In the genomic region with DNA sequence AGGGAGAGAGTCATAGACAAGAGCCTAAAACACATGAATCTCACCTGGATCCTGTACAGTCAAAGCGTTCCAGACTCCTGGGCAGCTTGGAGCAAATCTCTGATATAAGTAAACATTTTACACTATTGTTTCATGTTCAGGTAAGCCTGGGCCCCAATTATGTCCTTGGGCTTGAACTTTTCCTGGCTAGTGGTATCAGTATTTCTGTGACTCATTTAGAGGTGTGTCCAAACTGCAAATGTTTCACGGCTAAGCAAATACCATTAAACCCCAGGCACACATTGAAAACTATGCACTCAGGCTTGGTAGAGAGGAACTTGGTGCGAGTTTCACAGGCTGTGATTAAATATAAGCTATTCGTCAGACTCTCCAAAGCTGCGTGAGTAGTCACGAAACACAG, we compare ENCODE assay signal across 29 mouse cellular contexts. TPM values are rescaled to one million over a fixed set of nuclear protein-coding genes. Genes with fewer than 3 reads are reported as not detected.
DNase-seq lines count a peak whose midpoint lies in the region; ATAC-seq and TF ChIP-seq lines count a peak whose summit lies in the region.
"Had no signal": no experiment of that assay in that cellular context is flagged by ENCODE, and none has a peak within 500 bp of the region (broad histone marks: within the 10 kb centered on the region; RNA-seq: fewer than 3 reads in every experiment).

No protein-coding gene starts in this region.

- H3K36me3 ChIP-seq in lung, embryonic 15.5 days: no peaks in the 10 kb centered on the region
- H3K36me3 ChIP-seq in intestine, embryonic 15.5 days: no peaks in the 10 kb centered on the region
- H3K36me3 ChIP-seq in stomach, postnatal 0 days (ENCODE audit: control insufficient read depth, insufficient read depth, low read length): no peaks in the 10 kb centered on the region
- H3K36me3 ChIP-seq: embryonic facial prominence, embryonic 15.5 days; G1E; hindbrain, embryonic 13.5 days; limb, embryonic 12.5 days; midbrain, embryonic 10.5 days; neural tube, embryonic 13.5 days had no signal

- ATAC-seq in lung, embryonic 15.5 days (ENCODE audit: borderline replicate concordance, extremely low read depth, low FRiP score, low TSS enrichment): no peak
- ATAC-seq in intestine, embryonic 15.5 days: peak; percentile 77
- peak; percentile 91 for ATAC-seq in stomach, postnatal 0 days (ENCODE audit: low FRiP score, low TSS enrichment)
- ATAC-seq: forebrain, postnatal 0 days; liver, postnatal 0 days; midbrain, embryonic 16.5 days had no signal

- peaks cover 3% of the 10 kb centered on the region; the same call in 1 of the 2 replicates for H3K4me1 ChIP-seq in lung, embryonic 15.5 days
- no peaks in the 10 kb centered on the region; the same call in 1 of the 2 replicates for H3K4me1 ChIP-seq in lung, adult 2 months (ENCODE audit: control insufficient read depth, insufficient read depth, low read length)
- H3K4me1 ChIP-seq in intestine, embryonic 15.5 days (replicated peaks): no peaks in the 10 kb centered on the region
- no peaks in the 10 kb centered on the region for H3K4me1 ChIP-seq in stomach, postnatal 0 days (replicated peaks; ENCODE audit: control insufficient read depth, insufficient read depth)
- H3K4me1 ChIP-seq in cerebellum, adult 2 months (ENCODE audit: control insufficient read depth, insufficient read depth, low read length): no peaks in the 10 kb centered on the region
- H3K4me1 ChIP-seq: embryonic facial prominence, embryonic 15.5 days had no signal

- 0 out of 2 replicates have a peak, but pooled peaks cover 4% of the 10 kb centered on the region for H3K27me3 ChIP-seq in lung, embryonic 15.5 days
- H3K27me3 ChIP-seq in intestine, embryonic 15.5 days (replicated peaks): no peaks in the 10 kb centered on the region
- no peaks in the 10 kb centered on the region for H3K27me3 ChIP-seq in stomach, postnatal 0 days (ENCODE audit: control insufficient read depth, insufficient read depth, low read length)
- no peaks in the 10 kb centered on the region for H3K27me3 ChIP-seq in cerebellum, adult 2 months (ENCODE audit: control insufficient read depth, insufficient read depth, low read length)
- H3K27me3 ChIP-seq: embryonic facial prominence, embryonic 15.5 days had no signal

- DNase-seq in lung, adult 2 months: no peak
- peak; percentile 4 for DNase-seq in lung, postnatal 10 days
- peak; percentile 56 for DNase-seq in stomach, postnatal 0 days (ENCODE audit: low spot score)
- DNase-seq in gastrocnemius, adult 8-10 months (ENCODE audit: low spot score in 2 of 2): no peak
- no peak for DNase-seq in thymus, postnatal 10 days (ENCODE audit: low spot score in 2 of 2)
- no peak for DNase-seq in cerebellum, adult 2 months
- DNase-seq: adrenal gland, postnatal 25 days; cerebellum, adult 9-10 months; forebrain, postnatal 0 days; gastrocnemius, postnatal 36 days; heart, adult 2 months; kidney, postnatal 25 days; layer of hippocampus, postnatal 36 days; liver, postnatal 0 days; retina, postnatal 1 day; right cerebral cortex, postnatal 4 days; thymus, postnatal 14 days had no signal

- H3K27ac ChIP-seq in lung, embryonic 15.5 days: peak overlapping the region; percentile 73
- peak overlapping the region; percentile 6; the same call in 1 of the 2 replicates for H3K27ac ChIP-seq in intestine, embryonic 15.5 days
- peak overlapping the region; percentile 65 for H3K27ac ChIP-seq in stomach, postnatal 0 days (replicated peaks)
- H3K27ac ChIP-seq in cerebellum, adult 2 months (ENCODE audit: insufficient read depth, low read length): no peak overlapping the region
- H3K27ac ChIP-seq: embryonic facial prominence, embryonic 15.5 days; heart, adult 2 months; hindbrain, embryonic 13.5 days; limb, embryonic 12.5 days; midbrain, embryonic 10.5 days; neural tube, embryonic 13.5 days had no signal

- no peaks in the 10 kb centered on the region for H3K9me3 ChIP-seq in lung, embryonic 15.5 days
- H3K9me3 ChIP-seq in intestine, embryonic 15.5 days: no peaks in the 10 kb centered on the region
- no peaks in the 10 kb centered on the region for H3K9me3 ChIP-seq in stomach, postnatal 0 days (ENCODE audit: control insufficient read depth, low read length)
- H3K9me3 ChIP-seq: embryonic facial prominence, embryonic 15.5 days; G1E; hindbrain, embryonic 13.5 days; limb, embryonic 12.5 days; midbrain, embryonic 10.5 days; neural tube, embryonic 13.5 days had no signal

- no peak overlapping the region for H3K4me3 ChIP-seq in lung, embryonic 15.5 days
- H3K4me3 ChIP-seq in lung, adult 2 months (replicated peaks; ENCODE audit: extremely low read depth, low read depth, low read length): no peak overlapping the region
- H3K4me3 ChIP-seq in intestine, embryonic 15.5 days (replicated peaks): no peak overlapping the region
- H3K4me3 ChIP-seq in stomach, postnatal 0 days (ENCODE audit: low read depth, low read length): no peak overlapping the region
- no peak overlapping the region for H3K4me3 ChIP-seq in cerebellum, adult 2 months (replicated peaks; ENCODE audit: insufficient read depth, low read depth, low read length)
- H3K4me3 ChIP-seq: embryonic facial prominence, embryonic 15.5 days; heart, adult 2 months; hindbrain, embryonic 13.5 days; limb, embryonic 12.5 days; midbrain, embryonic 10.5 days; myocyte; neural tube, embryonic 13.5 days had no signal

- no peak overlapping the region for H3K9ac ChIP-seq in lung, embryonic 15.5 days
- H3K9ac ChIP-seq in intestine, embryonic 15.5 days: no peak overlapping the region
- H3K9ac ChIP-seq in stomach, postnatal 0 days (ENCODE audit: low read length): no peak overlapping the region
- H3K9ac ChIP-seq: embryonic facial prominence, embryonic 15.5 days; forebrain, postnatal 0 days; hindbrain, embryonic 13.5 days; limb, embryonic 12.5 days; liver, postnatal 0 days; neural tube, embryonic 13.5 days had no signal

- WGBS in lung, embryonic 15.5 days: 58% methylated on average over 6 of the region's 6 CpGs
- 68% methylated on average over 6 of the region's 6 CpGs for WGBS in lung, adult 2 months
- 55% methylated on average over 6 of the region's 6 CpGs for WGBS in intestine, embryonic 15.5 days
- 43% methylated on average over 6 of the region's 6 CpGs for WGBS in stomach, postnatal 0 days
- WGBS in cerebellum, adult 2 months: 92% methylated on average over 6 of the region's 6 CpGs

- no peak for TF ChIP-seq EP300 in stomach, postnatal 0 days (optimal IDR thresholded peaks at IDR 0.05)

- no peak for TF ChIP-seq CTCF in lung, adult 2 months (IDR thresholded peaks at IDR 0.05; ENCODE audit: insufficient read depth, low read length)
- no peak for TF ChIP-seq CTCF in stomach, postnatal 0 days (IDR thresholded peaks at IDR 0.05; ENCODE audit: low read depth)
- no peak for TF ChIP-seq CTCF in cerebellum, adult 2 months (IDR thresholded peaks at IDR 0.05; ENCODE audit: borderline replicate concordance, insufficient read depth, low read depth, low read length)

- TF ChIP-seq POLR2A in lung, adult 2 months (IDR thresholded peaks at IDR 0.05; ENCODE audit: borderline replicate concordance, extremely low read depth, low read depth, low read length): no peak
- TF ChIP-seq POLR2A in cerebellum, adult 2 months (IDR thresholded peaks at IDR 0.05; ENCODE audit: borderline replicate concordance, insufficient read depth, low read length): no peak

- H3K4me2 ChIP-seq in lung, embryonic 15.5 days: no peak overlapping the region
- H3K4me2 ChIP-seq in intestine, embryonic 15.5 days (replicated peaks): no peak overlapping the region
- no peak overlapping the region for H3K4me2 ChIP-seq in stomach, postnatal 0 days (replicated peaks; ENCODE audit: low read depth)
- H3K4me2 ChIP-seq: embryonic facial prominence, embryonic 15.5 days; hindbrain, embryonic 13.5 days; limb, embryonic 12.5 days; liver, embryonic 11.5 days; neural tube, embryonic 13.5 days had no signal

RNA-seq across cellular contexts. Expression of a gene that starts 2.5 kb away (rescaled TPM):
- 30.6 and 34.0 TPM in 2 replicates for polyA plus RNA-seq in lung, embryonic 15.5 days (2015; fragmentation: Nextera tagmentation; extraction: Ambion mirVana)
- 61.0 and 75.4 TPM in 2 replicates for polyA plus RNA-seq in lung, adult 2 months (2012; rRNA removed)
- 38.1 and 43.6 TPM in 2 replicates for polyA plus RNA-seq in intestine, embryonic 15.5 days (2015; fragmentation: Nextera tagmentation; extraction: Ambion mirVana)
- polyA plus RNA-seq in stomach, postnatal 0 days (2015; fragmentation: Nextera tagmentation; extraction: Ambion mirVana): 28.7 and 30.3 TPM in 2 replicates
- 10 to 100 TPM; 47.8 to 59.3 (median 49.8) TPM for total RNA-seq in gastrocnemius, adult 8-10 months (2022)
- 6.1 and 6.7 TPM in 2 replicates for polyA plus RNA-seq in cerebellum, adult 2 months (2012; rRNA removed)
- total RNA-seq: common myeloid progenitor, adult 5-6 weeks had no signal
- polyA plus RNA-seq: G1E had no signal

Comparison
In these comparisons a context has a peak if more than half of its experiments do, and no peak if none do; other contexts are left out.
1. DNase-seq: peak in lung, postnatal 10 days (single experiment) and stomach, postnatal 0 days (single experiment); none in lung, adult 2 months (single experiment), gastrocnemius, adult 8-10 months (0 of 2), thymus, postnatal 10 days (0 of 2) and cerebellum, adult 2 months (0 of 2).